Mouse (Mus musculus) embryonic fibroblast, embryonic 13.5 days (primary cell): Measurements from ENCODE around the gene Sptbn1. TPM values are rescaled to one million over a fixed set of nuclear protein-coding genes. Genes with fewer than 3 reads are reported as not detected.

ENCODE experiments used
- H3K27ac ChIP-seq: 2 replicates; pipeline ENCODE4 v1.5.1; 2012; ENCODE audit warnings: low read length, control low read depth, inconsistent platforms; ENCODE audit not compliant: insufficient read depth
- H3K4me1 ChIP-seq: 2 replicates; pipeline ENCODE4 v1.6.1; 2011; ENCODE audit warnings: low read length; ENCODE audit not compliant: control insufficient read depth, insufficient read depth
- H3K4me3 ChIP-seq: 2 replicates; pipeline ENCODE4 v1.5.1; 2011; ENCODE audit warnings: mild to moderate bottlenecking, control low read depth, low read length; ENCODE audit not compliant: insufficient read depth
- CTCF ChIP-seq: IDR thresholded peaks from 2 replicates; pipeline ENCODE4 v1.5.1; 2011; ENCODE audit warnings: mild to moderate bottlenecking, control low read depth, low read length, moderate library complexity, borderline replicate concordance; ENCODE audit not compliant: insufficient read depth
- POLR2A ChIP-seq: IDR thresholded peaks from 2 replicates; pipeline ENCODE4 v1.6.1; 2011; ENCODE audit warnings: low read depth, mild to moderate bottlenecking, control low read depth, low read length, moderate library complexity
- polyA plus RNA-seq: library from polyadenylated mRNA; stranded (reverse); fragments of >200 nt; gene quantifications from 2 replicates; pipeline ENCODE4 v1.2.4, GENCODE M21; 2011; ENCODE audit warnings: low read depth; ENCODE audit not compliant: missing spikeins, insufficient read length

Gene Sptbn1
- polyA plus RNA-seq, 1 experiment, result 268 TPM

DNA sequence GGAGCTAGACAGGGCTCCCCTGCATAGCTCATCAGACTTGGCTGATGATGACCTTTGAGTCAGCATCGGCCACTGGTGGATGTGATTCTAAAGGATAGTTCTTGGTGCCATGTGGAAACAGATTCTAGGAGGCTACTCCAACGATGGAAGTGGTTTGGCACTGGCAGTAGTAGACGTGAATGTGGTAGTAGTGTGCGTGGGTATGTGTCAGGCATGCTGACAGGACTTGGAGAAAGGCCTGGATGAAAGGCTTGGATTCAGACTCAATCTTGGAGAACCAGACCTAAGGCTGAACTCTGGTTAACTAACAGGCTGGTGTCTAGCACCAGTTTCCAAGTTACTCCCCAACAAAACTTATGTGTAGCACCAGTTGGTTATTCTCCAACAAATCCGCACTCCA lies 46.9 kb downstream of the Sptbn1 start:
- Histone ChIP-seq H3K27ac (no peak overlapping the region), H3K4me3 (no peak overlapping the region), H3K4me1 (peaks cover 5% of the 10 kb centered on the region; the same call in 1 of the 2 replicates)
- TF ChIP-seq CTCF (no peak), POLR2A (no peak)

DNA sequence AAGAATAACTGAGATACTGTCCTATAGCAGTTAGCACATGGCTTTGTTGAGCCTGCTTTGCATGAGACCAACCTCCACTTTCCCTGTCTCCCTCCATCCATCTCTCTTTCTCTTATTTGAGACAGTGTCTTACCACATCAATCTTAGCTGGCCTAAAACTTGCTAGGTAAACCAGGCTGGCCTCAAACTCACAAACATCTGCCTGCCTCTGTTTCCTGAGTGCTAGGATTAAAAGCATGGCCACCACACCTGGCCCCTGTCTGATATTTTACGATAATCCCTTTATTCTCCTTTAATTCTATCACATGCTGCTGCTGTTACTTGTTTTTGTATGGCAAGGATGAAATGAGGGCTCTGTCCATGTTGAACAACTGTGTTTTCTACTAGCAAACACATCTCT lies 49.6 kb downstream of the Sptbn1 start:
- no peak overlapping the region for H3K4me3 ChIP-seq
- no peak for TF ChIP-seq POLR2A
- TF ChIP-seq CTCF, result no peak
- H3K4me1 ChIP-seq, result peaks cover 11% of the 10 kb centered on the region; the same call in 1 of the 2 replicates
- H3K27ac ChIP-seq, result no peak overlapping the region

DNA sequence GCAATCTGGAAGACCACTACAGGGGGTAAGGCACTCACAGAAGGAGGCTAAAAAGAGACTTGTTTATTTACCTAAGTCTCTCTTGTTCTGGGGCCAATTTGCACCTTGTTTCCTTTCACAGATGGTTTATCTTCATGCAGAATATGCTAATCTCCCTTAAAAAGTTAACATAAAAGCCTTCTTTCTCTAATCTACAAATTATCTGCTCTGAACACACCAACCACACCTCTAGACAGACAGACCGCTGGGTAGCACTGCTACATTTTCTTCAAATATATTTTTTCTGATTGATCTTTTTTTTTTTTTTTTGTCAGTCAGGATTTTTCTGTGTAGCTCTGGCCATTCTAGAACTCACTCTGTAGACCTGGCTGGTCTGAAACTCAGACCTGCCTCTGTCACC lies 50.5 kb downstream of the Sptbn1 start:
- Histone ChIP-seq H3K4me1 (peaks cover 16% of the 10 kb centered on the region), H3K4me3 (no peak overlapping the region), H3K27ac (no peak overlapping the region)
- no peak for TF ChIP-seq CTCF
- no peak for TF ChIP-seq POLR2A

DNA sequence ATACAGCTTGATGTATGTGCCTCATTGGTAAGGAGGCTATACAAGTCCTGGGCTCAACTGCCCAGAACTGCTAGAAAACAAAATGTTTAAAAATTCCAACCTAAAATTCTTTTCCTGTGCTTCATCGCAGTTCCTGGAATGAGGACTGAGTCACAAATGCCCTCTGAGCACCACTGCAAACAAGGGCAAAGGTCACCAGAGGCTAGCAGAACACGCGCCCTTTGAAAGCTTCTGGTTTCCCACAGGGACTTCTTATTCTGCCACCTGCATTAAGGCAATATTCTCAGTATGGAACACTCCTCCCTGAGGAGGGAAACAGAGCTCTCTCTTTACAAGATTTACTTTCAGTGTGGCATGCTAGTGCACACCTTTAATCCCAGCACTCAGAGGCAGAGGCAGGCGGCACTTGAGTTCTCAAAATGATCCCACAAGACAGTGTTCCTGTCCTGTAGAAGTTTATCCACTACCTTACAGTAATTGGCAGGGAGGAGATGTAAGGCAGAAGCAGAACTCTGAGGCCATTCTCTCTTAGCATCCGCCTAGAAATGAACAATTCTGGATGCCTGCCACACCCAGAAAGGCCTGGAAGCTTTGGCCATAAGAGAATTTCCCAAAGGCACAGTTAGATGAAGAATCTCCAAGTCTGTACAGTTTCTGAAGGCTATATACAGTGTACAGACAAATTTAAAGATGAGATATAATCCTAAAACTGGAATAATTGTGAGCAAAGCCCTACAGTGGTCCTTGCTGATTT lies 56.1 kb downstream of the Sptbn1 start:
- Histone ChIP-seq H3K4me1 (peaks cover 33% of the 10 kb centered on the region), H3K4me3 (no peak overlapping the region), H3K27ac (peak overlapping the region; percentile 89)
- TF ChIP-seq CTCF (no peak), POLR2A (no peak)

DNA sequence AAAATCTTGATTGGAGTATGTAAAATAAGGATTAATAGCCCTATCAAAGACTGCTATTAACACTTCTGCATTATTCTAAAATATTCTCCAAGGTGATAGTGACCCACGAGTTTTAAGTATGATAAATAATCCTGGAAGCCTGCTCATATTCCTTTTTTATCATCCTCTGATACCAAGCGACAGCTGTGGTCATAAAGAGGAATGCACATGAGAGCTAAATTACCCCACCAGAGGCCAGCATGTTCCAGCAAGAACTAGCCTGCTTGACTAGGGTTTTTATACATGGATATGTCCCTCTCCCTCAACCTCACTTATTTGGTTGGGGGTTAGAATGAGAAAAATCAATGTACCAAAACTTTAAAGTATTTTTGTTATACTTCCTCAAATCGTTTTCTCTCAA lies 56.8 kb downstream of the Sptbn1 start:
- H3K4me1 ChIP-seq, result peaks cover 33% of the 10 kb centered on the region
- TF ChIP-seq POLR2A, result no peak
- no peak for TF ChIP-seq CTCF
- H3K4me3 ChIP-seq, result no peak overlapping the region
- H3K27ac ChIP-seq, result peak overlapping the region; percentile 89; the same call in 1 of the 2 replicates

DNA sequence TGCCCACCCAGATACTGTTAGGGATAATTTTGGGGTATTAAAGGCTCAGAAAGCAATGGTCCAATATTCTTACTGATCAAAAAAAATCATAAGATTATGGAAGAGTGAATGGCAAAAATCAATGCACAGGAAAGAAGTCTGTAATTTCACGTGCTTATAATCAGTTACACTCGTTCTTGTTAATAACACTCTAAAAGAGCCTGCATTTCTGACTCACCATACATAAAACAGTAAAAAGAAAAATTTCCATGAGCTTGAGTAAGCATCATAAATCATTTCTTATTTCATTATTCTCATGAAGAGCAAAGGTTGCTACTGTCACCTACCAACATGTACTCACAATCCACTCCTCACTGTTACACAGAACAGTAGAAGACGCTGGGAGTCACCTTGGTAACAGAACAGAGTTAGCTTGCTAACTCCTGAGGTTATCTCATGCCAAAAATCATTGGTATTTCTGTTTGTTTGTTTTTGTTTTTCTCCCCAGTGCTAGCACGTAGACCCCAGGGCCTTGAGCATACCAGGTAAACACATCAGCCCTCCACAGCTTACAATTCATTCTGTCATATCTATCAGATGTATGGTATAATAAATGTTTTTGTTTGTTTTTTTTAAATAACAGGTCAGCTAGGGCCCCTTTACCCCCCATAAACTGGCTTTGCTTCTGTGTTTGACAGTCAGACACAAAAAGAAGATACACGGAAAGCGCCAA lies 57.7 kb downstream of the Sptbn1 start:
- H3K4me1 ChIP-seq, result peaks cover 33% of the 10 kb centered on the region
- H3K4me3 ChIP-seq, result no peak overlapping the region
- no peak for TF ChIP-seq POLR2A
- TF ChIP-seq CTCF, result no peak
- H3K27ac ChIP-seq, result peak overlapping the region; percentile 94

DNA sequence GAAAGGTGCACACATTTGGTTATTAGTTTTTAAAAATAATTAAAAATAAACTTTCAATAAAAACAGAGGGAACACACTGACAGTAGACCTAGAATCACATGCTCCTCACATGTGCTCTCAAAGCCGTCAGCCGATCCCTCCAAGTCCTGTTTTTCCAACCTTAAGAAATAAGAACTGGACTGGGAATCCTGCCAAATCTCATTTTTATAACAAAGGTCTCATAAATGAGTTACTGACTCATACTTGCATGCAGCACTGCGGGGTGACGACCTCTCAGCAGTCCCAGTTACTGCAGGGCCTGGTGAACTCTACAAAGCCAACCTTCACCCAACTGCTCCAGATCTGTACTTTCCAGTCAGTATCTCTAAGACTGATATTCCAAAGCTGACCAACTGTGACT lies 58.5 kb downstream of the Sptbn1 start:
- Histone ChIP-seq H3K27ac (peak overlapping the region; percentile 94), H3K4me3 (no peak overlapping the region), H3K4me1 (peaks cover 33% of the 10 kb centered on the region)
- TF ChIP-seq CTCF, result no peak
- no peak for TF ChIP-seq POLR2A

DNA sequence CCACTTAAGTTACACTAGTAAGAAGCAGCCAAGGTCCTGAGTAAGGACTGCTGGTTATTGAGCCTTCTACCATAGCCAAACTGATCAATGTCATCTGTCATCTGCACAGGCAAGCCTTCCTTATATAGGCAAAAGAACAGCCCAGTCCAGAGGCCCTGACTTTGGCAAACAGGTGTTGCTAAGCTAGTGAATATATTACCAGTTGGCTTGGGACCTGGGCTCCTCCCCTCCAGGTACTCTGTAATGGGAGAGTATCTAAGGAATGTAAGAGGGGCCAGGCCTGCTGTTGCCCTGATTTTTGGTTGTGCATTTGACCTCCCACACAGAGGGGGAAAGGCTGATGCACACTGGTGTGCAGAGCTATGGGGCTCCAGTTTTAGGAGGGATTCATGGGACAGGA lies 63.6 kb downstream of the Sptbn1 start:
- TF ChIP-seq CTCF (no peak), POLR2A (no peak)
- H3K27ac ChIP-seq, result no peak overlapping the region

DNA sequence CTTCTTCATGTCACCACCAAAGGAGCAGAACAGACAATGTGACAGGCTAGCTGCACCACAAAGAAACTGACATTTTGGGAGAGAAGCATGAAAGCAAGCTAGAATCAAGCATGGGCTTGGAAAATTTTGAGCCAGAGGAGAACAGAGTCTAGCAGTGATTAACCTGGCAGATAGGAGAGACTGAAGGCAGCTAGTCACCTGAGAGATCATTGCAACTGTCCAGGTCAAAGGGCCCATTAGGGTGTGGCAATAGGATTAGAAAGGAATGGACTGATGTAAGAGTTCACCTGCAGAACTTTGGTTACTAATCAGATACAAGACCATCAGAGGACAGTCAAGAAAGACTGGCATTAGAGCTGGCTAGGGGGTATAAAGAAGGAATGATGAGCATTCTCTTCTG lies 67.6 kb downstream of the Sptbn1 start:
- TF ChIP-seq CTCF (no peak), POLR2A (no peak)
- Histone ChIP-seq H3K4me1 (peaks cover 18% of the 10 kb centered on the region), H3K27ac (no peak overlapping the region)

More for the DNA sequence above, 63.6 kb downstream of the Sptbn1 start:
- Histone ChIP-seq H3K4me1 (peaks cover 3% of the 10 kb centered on the region), H3K4me3 (no peak overlapping the region)

DNA sequence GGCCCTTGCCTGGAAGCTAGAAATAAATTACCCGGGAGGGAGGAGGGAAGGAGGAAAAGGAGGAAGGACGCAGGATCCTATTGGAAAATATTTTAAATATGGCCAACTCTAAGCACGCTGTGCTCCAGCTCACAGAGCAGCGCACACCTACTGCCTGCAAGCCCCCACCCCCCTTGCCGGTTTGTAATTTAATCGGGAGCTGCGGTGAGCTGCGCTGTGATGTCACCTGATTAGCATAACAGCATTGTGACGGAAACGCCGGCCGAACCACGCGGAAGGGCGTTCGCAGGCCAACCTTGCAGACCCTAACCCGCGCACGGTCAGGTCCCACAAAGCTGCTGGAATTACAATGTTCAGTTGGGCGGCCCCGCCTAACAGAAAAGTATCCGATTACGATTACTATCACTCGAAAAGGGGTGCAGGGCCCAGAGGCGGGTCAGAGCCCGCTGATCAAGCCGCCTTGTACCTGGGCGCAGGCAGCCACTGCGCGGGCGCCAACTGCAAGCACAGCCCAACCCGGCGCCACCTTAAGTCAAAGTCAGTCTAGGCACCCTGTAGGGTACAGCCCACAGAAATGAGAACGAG lies 69.8 kb downstream of the Sptbn1 start:
- Histone ChIP-seq H3K4me3 (peak overlapping the region; percentile 12), H3K27ac (peak overlapping the region; percentile 12), H3K4me1 (peaks cover 18% of the 10 kb centered on the region)
- no peak for TF ChIP-seq CTCF

More for the DNA sequence above, 67.6 kb downstream of the Sptbn1 start:
- no peak overlapping the region for H3K4me3 ChIP-seq
